Mouse (Mus musculus) heart, postnatal 14 days (tissue): ENCODE measurements around the gene Ovol2. TPM values are rescaled to one million over a fixed set of nuclear protein-coding genes. Genes with fewer than 3 reads are reported as not detected.

Experiments
- DNase-seq, 2 experiments: peaks; one replicate each; pipeline ENCODE4 v3.0.0; 2021 to 2022
- intact Hi-C: fragments of 180-260 bp; cut with DNase I; formaldehyde crosslinking; loops from one replicate; pipeline ENCODE4 v1.15.1; 2025
- total RNA-seq, 2 experiments: library from RNA; stranded (reverse); gene quantifications; 2 replicates each; pipeline ENCODE4 v1.2.3; 2021

Ovol2 gene
- total RNA-seq, 2 experiments from 2014 or later = not detected

- DNase-seq = no peak
- intact Hi-C loops = loop anchor here (5.0 kb wide), 1 partner anchor 268 kb away; no protein-coding TSS in a partner anchor
Observed at GRCm38 (mm10) chr2:144269679-144270475, 62.1 kb downstream of the Ovol2 start.

GRCm38 (mm10) chr2:144269306-144269650, 62.7 kb downstream of the Ovol2 start:
- DNase-seq = no peak
- intact Hi-C loops = no loop called here

- intact Hi-C loops = no loop called here
- no peak for DNase-seq
Observed at GRCm38 (mm10) chr2:144268446-144269305, 63.3 kb downstream of the Ovol2 start.

- no peak for DNase-seq
- intact Hi-C loops = no loop called here
Observed at GRCm38 (mm10) chr2:144267731-144268015, 64.3 kb downstream of the Ovol2 start.

- intact Hi-C loops = no loop called here
- no peak for DNase-seq
Observed at GRCm38 (mm10) chr2:144267004-144267730, 64.8 kb downstream of the Ovol2 start.

GRCm38 (mm10) chr2:144265916-144266683, 65.8 kb downstream of the Ovol2 start:
- intact Hi-C loops = no loop called here
- DNase-seq = no peak

GRCm38 (mm10) chr2:144265120-144265488, 66.8 kb downstream of the Ovol2 start:
- intact Hi-C loops = no loop called here

GRCm38 (mm10) chr2:144264398-144265119, 67.4 kb downstream of the Ovol2 start:
- intact Hi-C loops = no loop called here
- DNase-seq = no peak

More at GRCm38 (mm10) chr2:144265120-144265488, 66.8 kb downstream of the Ovol2 start:
- no peak for DNase-seq

- no peak for DNase-seq
- intact Hi-C loops = no loop called here
Observed at GRCm38 (mm10) chr2:144262837-144263236, 69.1 kb downstream of the Ovol2 start.

Other genes starting within 250 kb of the Ovol2 start
- gene Mgme1, start 61.5 kb downstream of the Ovol2 start, total RNA-seq = 1 to 10 TPM; 8.5 to 9.6 TPM
- 10 to 100 TPM; 50.4 to 51.9 TPM for gene Snx5, start 61.2 kb downstream of the Ovol2 start, total RNA-seq
- 10 to 100 TPM; 23.7 to 25.0 TPM for gene Kat14, start 36.8 kb upstream of the Ovol2 start, total RNA-seq
- 1 to 10 TPM; 6.1 to 9.5 TPM for gene Pet117, start 36.9 kb upstream of the Ovol2 start, total RNA-seq
- 1 to 10 TPM; 1.2 TPM for gene Dzank1, start 195.3 kb upstream of the Ovol2 start, total RNA-seq
- gene Polr3f, start 195.6 kb upstream of the Ovol2 start, total RNA-seq = 10 to 100 TPM; 12.5 to 14.1 TPM
- 10 to 100 TPM; 11.8 to 12.8 TPM for gene Rbbp9, start 218.7 kb upstream of the Ovol2 start, total RNA-seq
- gene Sec23b, start 224.1 kb upstream of the Ovol2 start, total RNA-seq = 10 to 100 TPM; 22.5 to 25.1 TPM